In genomic region chr9:62972073-62972745, GRCm38 (mm10) we compare ENCODE assay signal across 9 mouse cellular contexts. TPM values are rescaled to one million over a fixed set of nuclear protein-coding genes. Genes with fewer than 3 reads are reported as not detected.
DNase-seq lines count a peak whose midpoint lies in the region; ATAC-seq and TF ChIP-seq lines count a peak whose summit lies in the region.
"Had no signal": no experiment of that assay in that cellular context is flagged by ENCODE, and none has a peak within 500 bp of the region (broad histone marks: within the 10 kb centered on the region; RNA-seq: fewer than 3 reads in every experiment).

No protein-coding gene starts in this region.

- H3K9me3 ChIP-seq in forebrain, embryonic 15.5 days = no peaks in the 10 kb centered on the region
- H3K9me3 ChIP-seq: neural tube, embryonic 13.5 days had no signal

- no peak overlapping the region for H3K4me2 ChIP-seq in forebrain, embryonic 15.5 days (replicated peaks)
- H3K4me2 ChIP-seq: neural tube, embryonic 13.5 days had no signal

- intact Hi-C loops in left cerebral cortex, adult 2 months (cut with DNase I) = loop anchor here (5.0 kb wide), 1 partner anchor 80 kb away; no protein-coding TSS in a partner anchor
- intact Hi-C loops in left cerebral cortex, postnatal 25 days (cut with DNase I) = no loop called here

- no peak overlapping the region for H3K9ac ChIP-seq in forebrain, embryonic 15.5 days (replicated peaks)
- H3K9ac ChIP-seq: neural tube, embryonic 13.5 days had no signal

- H3K4me1 ChIP-seq in forebrain, embryonic 15.5 days = peaks cover 28% of the 10 kb centered on the region

- H3K27me3 ChIP-seq in forebrain, embryonic 15.5 days = no peaks in the 10 kb centered on the region
- H3K27me3 ChIP-seq: neural tube, embryonic 13.5 days had no signal

- 54% methylated on average over 10 of the region's 10 CpGs for WGBS in forebrain, embryonic 15.5 days

- H3K4me3 ChIP-seq in left cerebral cortex, adult 2 months = no peak overlapping the region
- no peak overlapping the region for H3K4me3 ChIP-seq in forebrain, embryonic 15.5 days
- H3K4me3 ChIP-seq: neural tube, embryonic 13.5 days had no signal

- H3K36me3 ChIP-seq in forebrain, embryonic 15.5 days = no peaks in the 10 kb centered on the region
- H3K36me3 ChIP-seq: neural tube, embryonic 13.5 days had no signal

- no peak for DNase-seq in left cerebral cortex, adult 2 months (ENCODE audit: extremely low spot score in 1 of 2, low spot score in 2 of 2)
- DNase-seq in left cerebral cortex, postnatal 25 days (ENCODE audit: low spot score in 2 of 2) = no peak
- DNase-seq in ZHBTc4 (ENCODE audit: low read depth, low spot score) = peak; percentile 77
- DNase-seq in heart, adult 18-20 months = peak; percentile 37 to 49
- peak; percentile 29 to 58 for DNase-seq in kidney, postnatal 36 days
- no peak for DNase-seq in left cerebral cortex, adult 18-20 months (ENCODE audit: low spot score in 2 of 2)

- H3K27ac ChIP-seq in left cerebral cortex, adult 2 months = no peak overlapping the region
- no peak overlapping the region for H3K27ac ChIP-seq in forebrain, embryonic 15.5 days (replicated peaks)
- H3K27ac ChIP-seq: neural tube, embryonic 13.5 days had no signal

- peak; percentile 67 for ATAC-seq in monocyte, adult 5-6 weeks (replicated peaks; ENCODE audit: insufficient number of reproducible peaks, low FRiP score, low TSS enrichment, poor library complexity, severe bottlenecking)
- no peak for ATAC-seq in forebrain, embryonic 15.5 days (replicated peaks)

- peak; percentile 6 for TF ChIP-seq CTCF in left cerebral cortex, adult 2 months (IDR thresholded peaks at IDR 0.05)

RNA-seq across cellular contexts. Expression of gene Pias1, which starts 15.5 kb away (rescaled TPM):
- 10 to 100 TPM; 66.0 to 68.6 TPM for total RNA-seq in left cerebral cortex, adult 2 months (2021)
- 10 to 100 TPM; 59.8 to 64.3 TPM for total RNA-seq in left cerebral cortex, postnatal 25 days (2021)
- 10 to 100 TPM; 19.5 to 25.6 TPM for total RNA-seq in heart, adult 18-20 months (2021)
- 43.1 to 75.7 TPM (median 52.9 TPM) in 3 replicates for total RNA-seq in monocyte, adult 5-6 weeks (2017)
- polyA plus RNA-seq in forebrain, embryonic 15.5 days (2015; fragmentation: Nextera tagmentation; extraction: Ambion mirVana) = 58.7 and 65.3 TPM in 2 replicates
- 10 to 100 TPM; 69.4 to 75.4 TPM for total RNA-seq in left cerebral cortex, adult 18-20 months (2021)

Comparison
In these comparisons a context has a peak if more than half of its experiments do, and no peak if none do; other contexts are left out.
1. DNase-seq: peak in ZHBTc4 (single experiment), heart, adult 18-20 months (2 of 2) and kidney, postnatal 36 days (2 of 2); none in left cerebral cortex, adult 2 months (0 of 2), left cerebral cortex, postnatal 25 days (0 of 2) and left cerebral cortex, adult 18-20 months (0 of 2).